Mouse (Mus musculus) ES-CJ7 (cell line): ENCODE measurements around the gene Il22.
"Not testable (repeated sequence)": the region's sequence is repeated elsewhere in the genome, so short reads cannot be mapped to it uniquely, and the experiment has no call there.

Source experiments
- DNase-seq: peaks from one replicate; pipeline ENCODE4 v3.0.0; 2011; ENCODE audit warnings: low read depth, low spot score

Il22 gene

DNA sequence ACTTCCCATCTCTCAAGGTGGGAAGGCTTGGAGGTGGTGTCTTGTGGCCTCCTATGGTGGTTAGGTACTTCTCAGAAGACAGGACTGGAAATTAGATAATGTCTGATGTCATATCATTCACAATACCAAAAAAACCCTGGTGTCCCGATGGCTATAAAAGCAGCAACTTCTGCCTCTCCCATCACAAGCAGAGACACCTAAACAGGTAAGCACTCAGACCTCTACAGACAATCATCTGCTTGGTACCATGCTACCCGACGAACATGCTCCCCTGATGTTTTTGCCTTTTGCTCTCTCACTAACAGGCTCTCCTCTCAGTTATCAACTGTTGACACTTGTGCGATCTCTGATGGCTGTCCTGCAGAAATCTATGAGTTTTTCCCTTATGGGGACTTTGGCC, at the start of gene Il22:
Gene Il22, plus strand, starts transcription at position 301 of the 400 bp plus-strand sequence.
- DNase-seq = no peak

GRCm38 (mm10) chr10:118155932-118156331, 48.8 kb upstream of the Il22 start:
- no peak for DNase-seq

DNA sequence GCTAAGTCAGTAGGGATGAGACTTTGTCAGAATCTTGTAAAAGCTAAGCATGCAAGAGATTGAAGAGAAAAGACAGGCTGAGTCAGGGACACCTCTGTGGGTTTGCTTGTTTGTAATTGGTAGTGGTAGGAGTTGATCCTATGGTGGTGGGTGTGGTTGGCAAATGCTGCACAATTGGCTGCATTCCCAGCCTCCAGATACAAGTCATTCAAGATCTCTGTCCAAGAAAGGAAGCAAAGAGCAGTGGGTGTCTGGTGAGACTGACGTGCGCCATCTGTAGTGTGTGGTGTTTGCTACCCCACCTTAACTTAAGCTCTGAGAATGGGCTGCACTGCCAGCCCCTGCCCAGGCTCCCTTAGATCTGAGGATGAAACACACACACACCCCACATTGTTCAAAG, 43.6 kb upstream of the Il22 start:
- DNase-seq = no peak

DNA sequence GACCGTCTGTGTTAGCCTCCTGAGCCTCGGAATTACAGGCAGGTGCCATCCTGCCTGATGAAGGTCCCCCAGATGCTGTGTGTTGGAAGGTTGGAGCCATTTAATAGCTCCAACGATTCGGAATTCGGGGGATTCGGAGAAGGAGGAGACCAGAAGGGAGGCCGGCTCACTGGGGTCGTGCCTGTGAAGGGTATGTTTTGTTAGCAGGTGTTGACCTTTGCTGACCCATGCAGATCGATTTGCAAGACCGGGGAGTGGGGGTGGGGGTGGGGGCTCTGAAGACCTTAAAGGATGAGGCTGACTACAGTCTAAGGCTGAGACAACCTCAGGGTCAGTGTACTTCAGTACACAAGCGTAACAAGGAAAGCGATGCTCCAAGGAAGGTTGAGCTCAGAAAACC, 35.5 kb upstream of the Il22 start:
- DNase-seq = peak; percentile 87

GRCm38 (mm10) chr10:118172416-118172815, 32.3 kb upstream of the Il22 start:
- no peak for DNase-seq

GRCm38 (mm10) chr10:118172876-118173275, 31.9 kb upstream of the Il22 start:
- DNase-seq = no peak

DNA sequence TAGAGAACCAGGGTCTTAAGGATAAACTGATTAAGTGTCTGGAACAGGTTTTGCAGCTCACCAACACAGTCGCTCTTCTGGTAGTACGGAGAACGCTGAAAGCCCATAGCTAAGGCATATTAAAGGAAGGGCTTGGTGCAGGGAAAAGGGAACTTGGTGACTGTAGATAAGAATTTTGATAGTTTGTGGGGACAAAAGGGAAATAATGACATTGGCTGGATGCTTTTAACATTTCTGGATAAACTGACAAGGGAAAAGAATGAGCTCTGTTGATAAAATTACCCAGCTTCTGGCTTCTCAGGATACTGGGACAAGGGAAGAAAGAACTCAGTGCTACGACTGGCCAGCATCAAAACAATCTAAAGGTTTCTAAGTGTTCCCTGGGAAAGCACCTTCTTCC, 29.2 kb upstream of the Il22 start:
- not testable (repeated sequence) for DNase-seq

DNA sequence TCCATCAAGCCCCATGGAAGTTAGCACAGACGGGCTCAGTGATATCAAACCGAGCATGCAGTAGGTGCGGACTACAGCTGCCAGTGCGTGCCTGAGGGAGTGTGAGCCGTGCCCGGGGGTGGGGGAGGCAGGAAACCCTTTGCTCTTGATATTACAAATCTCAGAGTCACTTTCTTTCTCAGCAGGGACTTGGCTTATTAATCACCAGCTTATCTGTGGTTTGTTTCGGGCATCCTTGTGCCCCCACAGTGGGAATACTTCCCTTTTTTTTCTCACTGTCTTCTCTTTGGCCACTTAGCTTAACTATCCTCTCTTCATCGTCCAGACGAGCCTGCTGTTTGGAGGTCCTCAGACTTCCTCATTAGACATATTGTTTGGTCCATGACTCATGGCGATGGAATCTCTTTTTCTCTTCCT, 26.0 kb upstream of the Il22 start:
- DNase-seq = no peak

- DNase-seq = no peak
Measured at GRCm38 (mm10) chr10:118179265-118179664, 25.5 kb upstream of the Il22 start.

GRCm38 (mm10) chr10:118195150-118195549, 9.6 kb upstream of the Il22 start:
- DNase-seq = peak; percentile 49

- DNase-seq = not testable (repeated sequence)
Measured at GRCm38 (mm10) chr10:118215719-118216393, 11.1 kb downstream of the Il22 start.

DNA sequence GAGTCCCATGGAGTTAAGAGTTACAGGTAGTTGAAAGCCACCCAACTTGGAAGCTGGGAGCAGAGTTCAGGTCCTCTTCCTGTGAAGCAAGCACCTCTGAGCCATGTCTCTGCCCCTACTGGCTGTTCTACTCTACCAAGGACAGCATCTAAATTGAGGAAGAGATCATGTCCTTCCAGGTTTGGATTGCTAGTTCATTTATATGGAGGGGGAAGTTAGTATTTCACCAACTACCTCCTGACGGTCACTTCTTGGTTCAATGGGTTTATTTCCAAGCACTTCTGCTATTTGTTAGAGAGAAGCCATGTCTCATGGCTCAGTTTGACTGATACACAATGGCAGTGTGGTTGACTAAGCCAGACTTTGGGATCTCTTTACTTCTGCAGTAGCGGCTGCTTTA, 22.9 kb downstream of the Il22 start:
- DNase-seq = not testable (repeated sequence)

DNA sequence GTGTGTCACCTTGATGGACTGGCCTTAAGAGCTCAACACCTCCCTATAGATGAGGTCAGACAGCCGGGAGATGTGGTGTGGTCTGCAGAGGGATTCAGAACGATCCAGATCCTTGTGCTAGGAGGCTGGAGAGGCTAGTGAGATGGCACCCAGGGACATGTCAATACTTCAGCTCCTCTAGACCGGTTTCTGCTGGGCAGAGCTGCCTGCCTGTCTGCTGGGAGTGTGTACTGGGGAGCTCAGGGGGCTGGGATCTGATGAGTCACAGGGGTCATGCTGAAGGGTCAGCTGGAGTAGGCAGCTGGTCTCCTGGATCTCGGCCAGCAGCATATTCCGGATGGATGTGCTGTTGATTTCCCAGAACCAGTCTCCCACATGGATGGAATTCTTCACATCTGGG, 27.9 kb downstream of the Il22 start:
- DNase-seq = not testable (repeated sequence)

DNA sequence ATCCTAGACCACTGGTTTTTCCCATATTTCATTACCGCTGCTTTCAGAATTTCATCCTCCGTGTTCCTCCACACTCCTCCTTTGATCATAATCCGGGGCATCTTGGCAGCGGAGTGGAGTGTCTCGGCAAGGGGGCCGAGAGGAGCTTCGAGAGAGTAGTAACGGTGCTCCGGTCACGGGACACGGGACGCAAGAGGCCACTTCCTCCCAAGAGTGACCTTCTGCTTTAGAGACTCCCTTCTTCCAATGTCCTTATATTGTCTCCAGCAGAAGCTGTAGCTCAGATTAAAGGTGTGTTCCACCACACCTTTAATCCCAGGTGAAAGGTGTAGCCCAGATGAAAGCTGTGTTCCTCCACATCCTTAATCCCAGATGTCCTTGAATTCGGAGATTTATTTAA, 35.9 kb downstream of the Il22 start, which contains the start of gene Gm32717:
Gene Gm32717, minus strand, starts transcription at position 101 of the 400 bp plus-strand sequence.
- DNase-seq = not testable (repeated sequence)

GRCm38 (mm10) chr10:118249006-118249595, 44.4 kb downstream of the Il22 start:
- DNase-seq = not testable (repeated sequence)

GRCm38 (mm10) chr10:118250852-118251295, 46.1 kb downstream of the Il22 start:
- peak; percentile 20 for DNase-seq

GRCm38 (mm10) chr10:118258388-118258787, 53.6 kb downstream of the Il22 start, which contains the start of gene Gm32802:
Gene Gm32802, plus strand, starts transcription at chr10:118258688.
- DNase-seq = not testable (repeated sequence)
